Mouse (Mus musculus) thymus, adult 2 months (tissue): Measurements from ENCODE around the gene Sp3.

ENCODE experiments used
- CTCF ChIP-seq: fragments of 200-500 bp; IDR thresholded peaks from 2 replicates; pipeline ENCODE4 v1.5.1; 2012; ENCODE audit warnings: mild to moderate bottlenecking, control low read depth, low read length, moderate library complexity, borderline replicate concordance; ENCODE audit not compliant: control insufficient read depth, poor library complexity, insufficient read depth; ENCODE audit errors: extremely low read depth
- POLR2A ChIP-seq: fragments of 200-500 bp; IDR thresholded peaks from 2 replicates; pipeline ENCODE4 v1.6.1; 2012; ENCODE audit warnings: mild to moderate bottlenecking, low read length, control low read depth, moderate library complexity; ENCODE audit not compliant: control insufficient read depth, poor library complexity, insufficient read depth; ENCODE audit errors: extremely low read depth

DNA sequence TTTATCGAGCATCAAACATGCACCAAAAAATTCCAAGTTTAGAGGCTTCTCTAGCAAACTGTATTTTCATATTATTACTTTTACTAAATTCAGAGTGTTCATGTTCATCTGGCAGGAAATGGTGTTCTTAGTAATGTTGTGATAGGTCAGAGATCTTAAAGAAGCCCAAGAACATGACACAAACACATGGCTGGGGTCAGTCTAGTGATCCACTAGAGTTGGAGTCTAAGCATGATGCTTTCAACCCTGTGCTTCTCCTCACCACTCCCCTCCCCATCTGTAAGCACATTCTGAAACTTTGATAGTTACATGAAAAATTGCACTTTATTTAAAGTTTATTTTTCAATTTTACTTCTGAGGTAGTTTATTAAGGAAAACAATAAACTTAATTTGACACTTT lies 3.0 kb downstream of the Sp3 start:
- TF ChIP-seq CTCF (no peak), POLR2A (no peak)
